Mouse (Mus musculus) forebrain, embryonic 15.5 days (tissue): ENCODE measurements around the gene Mrps18b. TPM values are rescaled to one million over a fixed set of nuclear protein-coding genes. Genes with fewer than 3 reads are reported as not detected.
A peak's percentile ranks its signal among the peaks of the same experiment; 100 is the strongest.

Experiments
- ATAC-seq: fragments of 200-750 bp; cut with Nextera tagmentation; replicated peaks from 2 replicates; pipeline ENCODE4 v1.8.0; 2017; ENCODE audit warnings: mild to moderate bottlenecking, moderate TSS enrichment, moderate library complexity
- H3K27ac ChIP-seq: fragments of 300-500 bp; sonication (generic); replicated peaks from 2 replicates; pipeline ENCODE4 v1.5.1; 2015; ENCODE audit warnings: mild to moderate bottlenecking, inconsistent platforms
- H3K27me3 ChIP-seq: fragments of 300-500 bp; sonication (generic); 2 replicates; pipeline ENCODE4 v1.6.1; 2015; ENCODE audit warnings: inconsistent platforms
- H3K36me3 ChIP-seq: fragments of 300-500 bp; sonication (generic); 2 replicates; pipeline ENCODE4 v1.6.1; 2015; ENCODE audit warnings: mild to moderate bottlenecking, inconsistent platforms
- H3K4me1 ChIP-seq: fragments of 300-500 bp; sonication (generic); 2 replicates; pipeline ENCODE4 v1.6.1; 2015; ENCODE audit warnings: inconsistent platforms
- H3K4me2 ChIP-seq: fragments of 300-500 bp; sonication (generic); replicated peaks from 2 replicates; pipeline ENCODE4 v1.6.1; 2015; ENCODE audit warnings: mild to moderate bottlenecking, inconsistent platforms
- H3K4me3 ChIP-seq: fragments of 300-500 bp; sonication (generic); 2 replicates; pipeline ENCODE4 v1.5.1; 2015; ENCODE audit warnings: mild to moderate bottlenecking, inconsistent platforms
- H3K9ac ChIP-seq: fragments of 300-500 bp; sonication (generic); replicated peaks from 2 replicates; pipeline ENCODE4 v1.6.1; 2015; ENCODE audit warnings: mild to moderate bottlenecking, inconsistent platforms
- H3K9me3 ChIP-seq: fragments of 300-500 bp; sonication (generic); 2 replicates; pipeline ENCODE4 v1.6.1; 2016; ENCODE audit warnings: inconsistent platforms
- WGBS: fragments of 180-500 bp; shearing (Covaris S2); methylation state at CpG from one replicate; pipeline ENCODE4 v1.1.7; 2015; ENCODE audit warnings: mixed read lengths; 5-methylcytosine and 5-hydroxymethylcytosine counted together
- polyA plus RNA-seq: library from polyadenylated mRNA; unstranded; fragments of >200 nt; fragmentation: Nextera tagmentation; extraction: Ambion mirVana; gene quantifications from 2 replicates; pipeline ENCODE4 v1.2.1, GENCODE M21; 2015

The Mrps18b gene
- polyA plus RNA-seq, 1 experiment from 2014 or later: 54.1 TPM

DNA sequence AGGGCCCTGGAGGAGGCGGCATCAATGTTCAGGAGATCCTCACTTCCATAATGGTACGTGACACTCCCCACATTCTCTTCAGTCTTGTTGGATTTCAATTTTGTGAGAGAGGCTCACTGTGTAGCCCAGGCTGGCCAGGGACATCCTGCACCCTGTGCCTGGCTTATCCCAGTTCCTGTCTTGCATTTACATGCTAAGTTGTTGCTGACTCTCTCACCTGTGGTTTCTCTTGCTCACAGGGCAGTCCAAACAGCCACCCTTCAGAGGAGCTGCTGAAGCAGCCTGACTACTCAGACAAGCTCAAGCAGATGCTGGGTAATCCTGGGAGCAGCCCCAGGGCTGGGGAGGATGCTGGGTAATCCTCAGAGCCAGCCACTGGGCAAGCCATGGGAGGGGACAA is 13.3 kb upstream of the Mrps18b start:
- ATAC-seq: no peak
- H3K4me2 ChIP-seq: no peak overlapping the region

GRCm38 (mm10) chr17:35927471-35927870 is 11.3 kb upstream of the Mrps18b start:
- Histone ChIP-seq H3K36me3 (peaks cover 79% of the 10 kb centered on the region), H3K4me3 (no peak overlapping the region), H3K9ac (no peak overlapping the region), H3K4me2 (no peak overlapping the region), H3K27me3 (no peaks in the 10 kb centered on the region), H3K4me1 (no peaks in the 10 kb centered on the region), H3K9me3 (no peaks in the 10 kb centered on the region), H3K27ac (no peak overlapping the region)
- 75% methylated on average over 1 of the region's 1 CpGs for WGBS
- no peak for ATAC-seq

More for the DNA sequence above, 13.3 kb upstream of the Mrps18b start:
- Histone ChIP-seq H3K27me3 (no peaks in the 10 kb centered on the region), H3K27ac (no peak overlapping the region), H3K4me1 (no peaks in the 10 kb centered on the region), H3K9ac (no peak overlapping the region), H3K4me3 (no peak overlapping the region), H3K9me3 (no peaks in the 10 kb centered on the region), H3K36me3 (peaks cover 67% of the 10 kb centered on the region)
- WGBS: 91% methylated on average over 2 of the region's 2 CpGs

GRCm38 (mm10) chr17:35923281-35923680 is 7.1 kb upstream of the Mrps18b start:
- Histone ChIP-seq H3K4me2 (no peak overlapping the region), H3K27ac (no peak overlapping the region), H3K9ac (no peak overlapping the region), H3K4me3 (no peak overlapping the region), H3K4me1 (peaks cover 31% of the 10 kb centered on the region), H3K9me3 (no peaks in the 10 kb centered on the region), H3K36me3 (peaks cover 48% of the 10 kb centered on the region), H3K27me3 (no peaks in the 10 kb centered on the region)
- ATAC-seq: no peak
- WGBS: 92% methylated on average over 4 of the region's 4 CpGs

- Histone ChIP-seq H3K27me3 (no peaks in the 10 kb centered on the region), H3K9ac (no peak overlapping the region), H3K27ac (no peak overlapping the region; the same call in 1 of the 2 replicates), H3K4me2 (no peak overlapping the region), H3K4me1 (peaks cover 31% of the 10 kb centered on the region), H3K36me3 (peaks cover 41% of the 10 kb centered on the region), H3K4me3 (no peak overlapping the region), H3K9me3 (no peaks in the 10 kb centered on the region)
- WGBS: 93% methylated on average over 3 of the region's 3 CpGs
- ATAC-seq: no peak
Measured at GRCm38 (mm10) chr17:35922566-35922965, 6.4 kb upstream of the Mrps18b start.

- H3K36me3 ChIP-seq: peaks cover 35% of the 10 kb centered on the region
- no peak overlapping the region for H3K9ac ChIP-seq
- no peak overlapping the region for H3K4me3 ChIP-seq
- H3K4me2 ChIP-seq: no peak overlapping the region
- H3K9me3 ChIP-seq: no peaks in the 10 kb centered on the region
- H3K4me1 ChIP-seq: peaks cover 31% of the 10 kb centered on the region
- no peaks in the 10 kb centered on the region for H3K27me3 ChIP-seq
- 80% methylated on average over 4 of the region's 4 CpGs for WGBS
- no peak for ATAC-seq
- peak overlapping the region; percentile 99; the same call in 1 of the 2 replicates for H3K27ac ChIP-seq
Measured at GRCm38 (mm10) chr17:35921710-35922109, 5.5 kb upstream of the Mrps18b start.

DNA sequence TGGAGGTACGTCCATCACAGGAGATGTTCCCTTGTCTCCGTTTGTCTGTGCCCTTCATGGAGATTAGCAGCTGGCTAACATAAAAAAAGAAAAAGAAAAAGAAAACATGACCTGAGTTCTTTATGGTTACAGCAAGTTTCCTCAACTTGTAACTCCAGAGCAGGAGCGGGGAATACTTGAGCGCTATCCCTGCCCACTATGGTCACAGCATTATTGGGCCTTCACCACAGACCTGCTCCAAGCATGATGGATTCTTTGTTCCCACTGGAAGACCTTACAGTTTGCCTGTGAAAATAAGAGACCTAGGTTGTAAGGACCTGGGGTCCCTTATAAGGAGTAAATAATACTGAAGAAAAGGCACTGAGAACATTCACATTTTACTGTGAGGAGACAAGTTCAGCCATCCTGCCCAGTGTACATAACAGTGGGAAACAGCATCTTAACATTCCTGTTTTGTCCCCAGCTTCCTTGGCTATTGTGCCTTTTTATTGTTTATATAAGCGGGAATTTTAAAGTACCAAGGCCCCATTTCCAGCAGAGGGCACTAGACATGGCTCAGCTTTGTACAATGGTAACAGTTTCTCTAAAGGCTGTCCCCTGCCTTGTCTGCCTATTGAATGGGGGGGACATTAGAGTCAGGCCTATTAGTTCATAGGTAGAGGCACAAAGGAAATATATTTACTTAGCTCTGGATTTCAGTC is 4.8 kb upstream of the Mrps18b start:
- WGBS: 62% methylated on average over 5 of the region's 5 CpGs
- no peak for ATAC-seq
- no peaks in the 10 kb centered on the region for H3K27me3 ChIP-seq
- H3K27ac ChIP-seq: peak overlapping the region; percentile 99
- H3K36me3 ChIP-seq: peaks cover 28% of the 10 kb centered on the region
- H3K4me3 ChIP-seq: 0 out of 2 replicates have a peak overlapping the region, but pooled peaks have one; percentile 77
- no peaks in the 10 kb centered on the region for H3K9me3 ChIP-seq
- H3K4me2 ChIP-seq: peak overlapping the region; percentile 82; the same call in 1 of the 2 replicates
- no peak overlapping the region for H3K9ac ChIP-seq
- peaks cover 31% of the 10 kb centered on the region for H3K4me1 ChIP-seq

GRCm38 (mm10) chr17:35920384-35920783 is 4.2 kb upstream of the Mrps18b start:
- peak overlapping the region; percentile 77 for H3K4me3 ChIP-seq
- H3K4me2 ChIP-seq: peak overlapping the region; percentile 82
- 81% methylated on average over 1 of the region's 1 CpGs for WGBS

GRCm38 (mm10) chr17:35919864-35920301 is 3.7 kb upstream of the Mrps18b start:
- H3K27me3 ChIP-seq: no peaks in the 10 kb centered on the region
- no peaks in the 10 kb centered on the region for H3K9me3 ChIP-seq
- peak overlapping the region; percentile 82 for H3K4me2 ChIP-seq
- no peak for ATAC-seq
- WGBS: 50% methylated on average over 6 of the region's 6 CpGs
- peak overlapping the region; percentile 77 for H3K4me3 ChIP-seq
- H3K4me1 ChIP-seq: peaks cover 40% of the 10 kb centered on the region
- peaks cover 17% of the 10 kb centered on the region for H3K36me3 ChIP-seq
- H3K9ac ChIP-seq: peak overlapping the region; percentile 65
- peak overlapping the region; percentile 99 for H3K27ac ChIP-seq

More at GRCm38 (mm10) chr17:35920384-35920783, 4.2 kb upstream of the Mrps18b start:
- no peaks in the 10 kb centered on the region for H3K27me3 ChIP-seq
- peaks cover 22% of the 10 kb centered on the region for H3K36me3 ChIP-seq
- H3K9ac ChIP-seq: peak overlapping the region; percentile 65
- no peaks in the 10 kb centered on the region for H3K9me3 ChIP-seq
- H3K27ac ChIP-seq: peak overlapping the region; percentile 99
- no peak for ATAC-seq
- peaks cover 35% of the 10 kb centered on the region for H3K4me1 ChIP-seq

DNA sequence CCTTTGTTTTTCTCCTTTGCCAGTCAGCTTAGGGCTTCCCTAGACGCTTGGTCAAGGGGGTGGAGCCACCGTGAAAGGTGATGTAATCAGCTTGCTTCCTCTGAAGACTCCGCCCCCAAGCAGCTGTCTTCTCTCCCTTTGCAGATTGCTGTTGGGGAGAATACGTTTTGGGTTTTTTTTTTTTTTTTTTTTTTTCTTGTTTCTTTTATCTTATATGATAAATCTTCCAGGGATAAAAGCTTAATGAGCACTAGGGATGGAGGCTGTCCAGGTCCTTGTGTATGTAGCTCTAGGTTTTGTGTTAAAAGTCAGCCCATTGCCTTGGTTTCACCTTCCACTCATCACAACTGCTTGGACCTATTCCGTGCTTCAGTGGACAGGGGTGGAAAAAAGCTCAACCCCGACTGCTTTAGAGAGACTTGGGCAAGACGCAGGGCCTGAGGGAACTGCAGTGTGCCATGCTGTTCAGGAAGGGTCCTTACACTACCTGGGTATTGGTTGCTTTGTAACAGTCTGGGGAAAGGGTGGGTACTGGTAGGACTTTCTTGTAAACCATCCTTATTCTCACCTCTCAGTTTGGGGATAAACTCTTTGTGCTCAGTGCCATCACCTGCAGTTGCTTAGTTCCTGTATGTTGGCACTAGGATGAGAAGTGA is 3.0 kb upstream of the Mrps18b start:
- H3K4me3 ChIP-seq: peak overlapping the region; percentile 77
- WGBS: 3% methylated on average over 7 of the region's 7 CpGs
- peak; percentile 55 for ATAC-seq
- H3K27me3 ChIP-seq: no peaks in the 10 kb centered on the region
- H3K9me3 ChIP-seq: no peaks in the 10 kb centered on the region
- peaks cover 44% of the 10 kb centered on the region for H3K4me1 ChIP-seq
- H3K9ac ChIP-seq: peak overlapping the region; percentile 92
- H3K36me3 ChIP-seq: peaks cover 14% of the 10 kb centered on the region
- H3K4me2 ChIP-seq: peak overlapping the region; percentile 82
- H3K27ac ChIP-seq: peak overlapping the region; percentile 99

GRCm38 (mm10) chr17:35918276-35919059 is 2.3 kb upstream of the Mrps18b start:
- peak overlapping the region; percentile 82 for H3K4me2 ChIP-seq
- H3K4me3 ChIP-seq: peak overlapping the region; percentile 77
- peaks cover 9% of the 10 kb centered on the region for H3K36me3 ChIP-seq
- peaks cover 44% of the 10 kb centered on the region for H3K4me1 ChIP-seq
- H3K27me3 ChIP-seq: no peaks in the 10 kb centered on the region
- no peak for ATAC-seq
- under 1% methylated on average over 11 of the region's 11 CpGs for WGBS
- H3K9me3 ChIP-seq: no peaks in the 10 kb centered on the region
- peak overlapping the region; percentile 92 for H3K9ac ChIP-seq
- peak overlapping the region; percentile 99 for H3K27ac ChIP-seq

DNA sequence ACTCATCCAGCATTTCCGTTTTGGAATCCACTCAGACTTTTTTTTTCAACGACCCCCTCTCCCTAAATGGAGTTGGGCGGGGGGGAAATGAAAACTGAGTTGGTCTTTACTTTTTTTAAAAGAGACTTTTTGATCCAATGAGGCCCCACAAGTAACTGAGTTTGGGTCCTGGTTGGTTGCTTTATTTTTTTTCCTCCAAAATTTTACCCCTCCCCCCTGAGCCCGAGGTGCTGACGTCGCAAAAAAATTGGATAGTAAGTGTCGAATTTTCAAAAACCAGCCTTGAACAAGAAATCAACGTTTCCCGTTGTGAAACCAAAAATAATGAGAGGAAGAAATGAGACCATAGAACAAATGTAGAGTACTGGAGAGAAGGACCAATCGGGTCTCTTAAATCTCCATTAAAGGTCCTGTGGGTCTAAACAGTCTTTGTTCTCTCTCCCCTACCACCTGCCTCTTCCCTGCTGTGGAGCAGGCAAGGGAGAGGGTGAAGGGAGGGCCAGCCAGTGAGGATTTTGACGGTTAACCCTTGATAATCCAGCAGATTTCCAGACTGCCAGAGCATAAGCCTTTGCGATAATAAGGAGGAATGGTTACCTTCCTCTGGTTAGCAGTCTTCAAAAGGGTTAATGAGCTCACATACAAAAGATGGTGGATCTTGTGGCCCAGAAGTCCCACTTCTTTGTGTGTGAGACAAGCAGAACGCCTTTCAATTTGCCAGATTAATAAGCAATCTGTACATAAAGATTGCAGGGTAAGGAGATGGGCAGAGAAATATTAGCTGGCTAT is 1.5 kb upstream of the Mrps18b start:
- peaks cover 5% of the 10 kb centered on the region; the same call in 1 of the 2 replicates for H3K36me3 ChIP-seq
- peaks cover 44% of the 10 kb centered on the region for H3K4me1 ChIP-seq
- H3K9ac ChIP-seq: peak overlapping the region; percentile 92
- peak overlapping the region; percentile 99 for H3K27ac ChIP-seq
- no peaks in the 10 kb centered on the region for H3K27me3 ChIP-seq
- peak overlapping the region; percentile 77 for H3K4me3 ChIP-seq
- H3K4me2 ChIP-seq: peak overlapping the region; percentile 82
- H3K9me3 ChIP-seq: no peaks in the 10 kb centered on the region
- 0 out of 2 replicates have a peak, but pooled peaks have one; percentile 4 for ATAC-seq
- WGBS: 0% methylated on average over 13 of the region's 13 CpGs
